ENCODE assay signal across 27 mouse cellular contexts in the genomic region with DNA sequence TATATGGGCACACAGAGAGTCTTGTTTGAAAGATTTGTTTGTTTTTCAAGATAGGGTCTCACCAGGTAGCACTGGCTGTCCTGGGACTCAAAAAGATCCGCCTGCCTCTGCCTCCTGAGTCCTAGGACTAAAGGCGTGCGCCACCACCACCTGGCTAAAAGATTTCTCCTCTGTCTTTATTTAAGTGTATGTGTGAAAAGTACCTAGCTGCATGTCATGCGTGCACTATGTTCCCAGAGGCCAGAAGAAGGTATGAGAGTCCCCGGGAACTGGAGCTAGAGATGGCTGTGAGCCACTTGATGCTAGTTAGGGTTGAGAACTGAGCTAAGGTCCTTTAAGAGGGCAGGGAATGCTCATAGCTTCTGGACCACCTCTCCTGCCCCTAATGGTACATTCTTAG.
"Had no signal": no experiment of that assay in that cellular context is flagged by ENCODE, and none has a peak within 500 bp of the region (broad histone marks: within the 10 kb centered on the region; RNA-seq: fewer than 3 reads in every experiment).

No protein-coding gene starts in this region.

- H3K4me1 ChIP-seq: embryonic facial prominence, embryonic 12.5 days; embryonic facial prominence, embryonic 15.5 days had no signal

- H3K4me3 ChIP-seq: embryonic facial prominence, embryonic 10.5 days; embryonic facial prominence, embryonic 12.5 days; embryonic facial prominence, embryonic 13.5 days; embryonic facial prominence, embryonic 15.5 days; erythroblast, embryonic 14.5 days; forebrain, embryonic 10.5 days; forebrain, embryonic 12.5 days; forebrain, embryonic 13.5 days; forebrain, embryonic 15.5 days; gastrocnemius, adult 2 months; heart, adult 2 months had no signal

- H3K36me3 ChIP-seq: embryonic facial prominence, embryonic 10.5 days; embryonic facial prominence, embryonic 12.5 days; embryonic facial prominence, embryonic 13.5 days; embryonic facial prominence, embryonic 15.5 days; forebrain, embryonic 10.5 days; forebrain, embryonic 12.5 days; forebrain, embryonic 15.5 days had no signal

- H3K27me3 ChIP-seq: embryonic facial prominence, embryonic 12.5 days; embryonic facial prominence, embryonic 13.5 days; embryonic facial prominence, embryonic 15.5 days had no signal

- H3K27ac ChIP-seq: embryonic facial prominence, embryonic 10.5 days; embryonic facial prominence, embryonic 12.5 days; embryonic facial prominence, embryonic 13.5 days; embryonic facial prominence, embryonic 15.5 days; forebrain, embryonic 10.5 days; forebrain, embryonic 12.5 days; forebrain, embryonic 13.5 days; forebrain, embryonic 15.5 days; gastrocnemius, adult 2 months; heart, adult 2 months had no signal

- H3K9me3 ChIP-seq: embryonic facial prominence, embryonic 10.5 days; embryonic facial prominence, embryonic 12.5 days; embryonic facial prominence, embryonic 13.5 days; embryonic facial prominence, embryonic 15.5 days; forebrain, embryonic 10.5 days; forebrain, embryonic 12.5 days; forebrain, embryonic 13.5 days; forebrain, embryonic 15.5 days had no signal

- DNase-seq: cerebellum, adult 2 months; cerebellum, adult 8-10 months; cerebellum, adult 9-10 months; cerebellum, adult 9-11 months; cerebellum, postnatal 10 days; cerebellum, postnatal 14 days; cerebellum, postnatal 25 days; cerebellum, postnatal 36 days; embryo, embryonic 11 days; forebrain, postnatal 0 days; gastrocnemius, adult 2 months; gastrocnemius, postnatal 10 days; gastrocnemius, postnatal 14 days; gastrocnemius, postnatal 25 days; gastrocnemius, postnatal 36 days; heart, adult 2 months had no signal

- H3K9ac ChIP-seq: embryonic facial prominence, embryonic 12.5 days; embryonic facial prominence, embryonic 13.5 days; embryonic facial prominence, embryonic 15.5 days; forebrain, embryonic 12.5 days; forebrain, embryonic 13.5 days; forebrain, embryonic 15.5 days; forebrain, postnatal 0 days had no signal

- H3K4me2 ChIP-seq: embryonic facial prominence, embryonic 12.5 days; embryonic facial prominence, embryonic 13.5 days; embryonic facial prominence, embryonic 15.5 days; forebrain, embryonic 12.5 days; forebrain, embryonic 13.5 days; forebrain, embryonic 15.5 days had no signal

- ATAC-seq: forebrain, embryonic 13.5 days; forebrain, embryonic 14.5 days; forebrain, embryonic 15.5 days; forebrain, embryonic 16.5 days; forebrain, postnatal 0 days had no signal
